Mouse (Mus musculus): ENCODE measurements at regions not wholly inside any gene's neighbourhood (a gene's known extent, or its start where the extent isn't known, plus 50 kb on each side); places are given as distances from the start of the nearest gene placed in this dataset.
"Not testable (repeated sequence)": the region's sequence is repeated elsewhere in the genome, so short reads cannot be mapped to it uniquely, and the experiment has no call there.

DNA sequence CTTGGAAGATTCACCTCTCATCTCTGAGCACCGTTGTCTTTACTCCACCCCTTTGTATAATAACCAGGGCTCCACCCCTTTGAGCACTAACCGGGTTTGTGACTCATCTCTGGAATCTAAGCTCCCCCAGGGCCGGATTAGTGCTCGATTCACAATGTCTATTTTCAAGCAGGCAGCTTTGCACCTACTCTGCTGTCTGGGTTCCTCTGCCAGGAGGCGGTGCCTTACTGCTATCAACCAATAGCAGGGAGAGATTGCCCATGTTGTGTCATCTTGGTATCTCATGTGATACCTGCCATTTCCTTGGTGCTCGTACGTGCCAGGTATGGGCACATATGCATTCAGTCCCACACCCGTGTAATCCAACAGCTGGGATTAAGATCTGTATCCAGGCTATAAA, 285.3 kb downstream of the 4933412E24Rik start:
- 60% methylated on average over 8 of the region's 8 CpGs for WGBS (ENCODE audit: insufficient replicate concordance)
- Histone ChIP-seq H3K27me3 (no peaks in the 10 kb centered on the region), H3K9me3 (replicated peaks) (no peaks in the 10 kb centered on the region), H3K27ac (replicated peaks) (no peak overlapping the region), H3K36me3 (replicated peaks) (no peaks in the 10 kb centered on the region), H3K9ac (no peak overlapping the region), H3K4me3 (replicated peaks) (no peak overlapping the region), H3K4me1 (replicated peaks) (peaks cover 14% of the 10 kb centered on the region), H3K4me2 (no peak overlapping the region)
- ATAC-seq (ENCODE audit: insufficient read depth): no peak

DNA sequence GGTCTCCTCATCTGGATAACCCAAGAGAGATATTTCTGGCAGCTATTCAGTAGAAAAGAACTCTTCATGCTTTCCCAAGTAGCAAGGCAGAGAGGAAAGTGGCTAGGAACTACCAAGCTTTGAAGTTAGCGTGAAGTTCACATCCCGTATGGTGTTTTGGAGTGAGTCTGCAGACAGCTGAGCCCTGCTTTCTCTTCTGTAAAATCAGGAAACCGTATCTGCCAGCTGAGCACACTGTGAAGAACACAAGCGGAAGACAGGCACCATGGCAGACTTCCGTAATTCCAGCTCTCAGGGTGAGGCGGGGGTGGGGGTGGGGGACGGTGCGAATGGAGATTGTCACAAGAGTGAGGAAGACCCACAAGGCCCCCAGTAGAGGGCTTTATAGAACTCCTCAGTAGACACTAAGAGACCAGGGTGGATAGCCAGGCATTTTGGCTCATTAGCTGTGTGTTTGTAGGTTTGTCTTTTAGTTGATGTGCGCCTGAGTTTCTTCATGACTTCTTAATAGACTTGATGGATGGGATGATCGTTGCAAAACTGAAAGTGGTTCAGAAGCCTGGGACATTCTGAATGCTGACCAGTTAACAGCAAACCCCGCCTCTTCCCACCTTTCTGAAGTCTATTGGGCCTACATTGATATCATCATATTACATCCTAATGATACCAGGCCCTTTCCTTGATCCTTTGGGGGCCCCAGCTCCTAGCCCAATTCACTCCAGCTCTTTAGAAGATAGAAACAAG, 287.4 kb downstream of the 4933412E24Rik start:
- Histone ChIP-seq H3K4me1 (replicated peaks) (peaks cover 14% of the 10 kb centered on the region), H3K36me3 (replicated peaks) (no peaks in the 10 kb centered on the region), H3K27me3 (no peaks in the 10 kb centered on the region), H3K27ac (replicated peaks) (peak overlapping the region; percentile 66), H3K9ac (no peak overlapping the region), H3K4me2 (no peak overlapping the region), H3K4me3 (replicated peaks) (no peak overlapping the region), H3K9me3 (replicated peaks) (no peaks in the 10 kb centered on the region)
- no peak for ATAC-seq (ENCODE audit: insufficient read depth)
- 36% methylated on average over 11 of the region's 11 CpGs for WGBS (ENCODE audit: insufficient replicate concordance)

DNA sequence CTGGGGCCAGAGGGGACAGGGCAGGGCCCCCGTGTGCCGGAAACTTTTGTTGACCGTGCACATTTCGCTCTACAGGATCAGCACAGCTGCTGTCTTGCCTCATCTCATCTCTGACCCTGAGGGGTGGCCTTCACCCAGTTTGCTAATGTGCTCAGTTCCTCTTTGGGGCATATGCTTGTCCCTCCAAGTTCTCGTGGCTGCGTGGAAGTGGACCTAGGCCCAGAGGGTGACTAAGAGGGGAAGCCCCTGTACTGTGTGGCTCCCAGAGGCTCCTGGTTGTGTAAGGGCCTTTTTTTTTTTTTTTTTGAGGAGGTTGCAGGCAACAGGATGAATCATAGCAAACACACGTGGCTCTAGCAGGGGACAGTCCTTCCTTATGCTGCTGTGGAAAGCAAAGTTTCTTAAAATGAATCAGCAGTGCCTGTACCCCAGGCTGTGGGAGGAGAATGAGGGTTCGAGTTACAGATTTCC, 288.2 kb downstream of the 4933412E24Rik start:
- 22% methylated on average over 8 of the region's 8 CpGs for WGBS (ENCODE audit: insufficient replicate concordance)
- no peak overlapping the region for H3K4me2 ChIP-seq

DNA sequence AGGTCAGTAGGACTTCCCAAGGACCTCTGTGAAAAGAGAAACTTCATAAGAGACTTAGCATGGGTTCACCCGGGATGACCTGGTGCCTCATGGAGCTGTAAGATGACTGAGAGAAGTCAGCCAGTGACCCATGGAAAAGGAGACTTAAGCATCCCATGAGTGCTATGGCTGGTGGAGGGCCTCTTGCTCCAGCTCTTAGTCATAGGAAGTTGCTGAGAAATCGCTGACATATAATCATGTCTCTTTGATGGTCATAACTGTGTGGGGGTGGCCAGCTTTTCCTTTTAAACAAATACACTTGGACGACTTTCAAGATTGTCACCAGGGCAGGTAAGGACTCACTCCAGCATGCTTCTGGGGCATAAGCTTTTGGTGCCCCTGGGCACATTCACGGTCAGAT, 290.5 kb downstream of the 4933412E24Rik start:
- ATAC-seq (ENCODE audit: insufficient read depth): no peak

More for the DNA sequence above, 288.2 kb downstream of the 4933412E24Rik start:
- ATAC-seq (ENCODE audit: insufficient read depth): peak; percentile 86
- H3K4me3 ChIP-seq (replicated peaks): no peak overlapping the region
- peak overlapping the region; percentile 66 for H3K27ac ChIP-seq (replicated peaks)
- H3K9me3 ChIP-seq (replicated peaks): no peaks in the 10 kb centered on the region
- H3K36me3 ChIP-seq (replicated peaks): no peaks in the 10 kb centered on the region
- no peaks in the 10 kb centered on the region for H3K27me3 ChIP-seq
- peaks cover 14% of the 10 kb centered on the region for H3K4me1 ChIP-seq (replicated peaks)
- H3K9ac ChIP-seq: no peak overlapping the region

DNA sequence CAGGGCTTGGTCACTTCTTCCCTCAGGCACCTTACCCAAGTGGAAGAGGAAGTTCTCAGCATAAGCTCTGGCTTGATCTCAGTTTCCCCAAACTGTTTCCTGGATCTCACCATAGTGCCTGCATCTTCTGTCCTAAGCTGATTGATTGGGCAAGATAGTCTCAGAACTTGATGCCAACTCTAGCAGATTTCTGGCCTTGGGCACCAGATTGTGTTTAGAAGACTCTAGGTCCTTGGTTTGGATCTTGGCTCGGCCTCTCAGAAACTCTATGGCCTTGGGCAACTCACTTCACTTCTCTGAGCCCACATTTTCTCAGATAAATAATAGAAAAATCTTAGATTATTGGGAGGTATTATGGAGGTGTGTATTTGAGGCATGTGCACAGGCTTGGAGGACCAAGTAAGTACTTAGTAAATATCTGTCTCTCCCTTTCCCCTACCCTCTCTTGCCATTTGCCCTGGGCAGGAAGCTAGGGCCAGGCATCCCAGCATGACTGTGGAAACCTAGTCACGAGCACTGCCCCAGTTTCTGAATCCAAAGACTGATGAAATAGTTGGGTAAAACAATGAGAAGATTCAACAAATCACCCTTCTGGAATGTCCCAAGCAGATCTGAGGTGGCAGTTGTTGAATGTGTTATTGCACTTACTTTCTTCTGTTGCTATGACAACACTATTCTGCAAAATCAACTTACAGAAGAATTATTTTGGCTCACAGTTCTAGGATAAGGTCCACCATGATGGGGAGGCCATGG, 293.6 kb downstream of the 4933412E24Rik start:
- 54% methylated on average over 2 of the region's 2 CpGs for WGBS (ENCODE audit: insufficient replicate concordance)

More for the DNA sequence above, 290.5 kb downstream of the 4933412E24Rik start:
- Histone ChIP-seq H3K9me3 (replicated peaks) (no peaks in the 10 kb centered on the region), H3K36me3 (replicated peaks) (no peaks in the 10 kb centered on the region), H3K4me3 (replicated peaks) (no peak overlapping the region), H3K9ac (no peak overlapping the region), H3K4me2 (no peak overlapping the region), H3K4me1 (replicated peaks) (peaks cover 14% of the 10 kb centered on the region), H3K27ac (replicated peaks) (no peak overlapping the region), H3K27me3 (no peaks in the 10 kb centered on the region)
- WGBS (ENCODE audit: insufficient replicate concordance): 62% methylated on average over 4 of the region's 4 CpGs

DNA sequence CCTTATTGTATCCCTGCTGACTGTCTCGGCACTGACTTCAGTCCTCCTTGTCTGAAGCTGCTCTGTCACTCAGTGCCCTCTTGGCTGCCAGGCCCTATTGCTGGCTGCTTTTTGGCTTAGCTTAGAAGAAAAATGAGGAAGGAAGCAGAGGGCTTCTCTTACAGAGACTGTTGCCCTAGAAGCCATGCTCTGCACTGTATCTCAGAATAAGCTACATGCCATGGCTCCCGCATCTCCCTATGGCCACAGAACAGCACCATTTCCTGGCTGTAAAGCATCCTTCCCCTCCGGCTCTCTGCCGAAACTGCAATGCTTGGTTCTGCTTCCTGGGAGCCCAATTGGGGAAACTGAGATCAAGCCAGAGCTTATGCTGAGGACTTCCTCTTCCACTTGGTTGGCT, 295.0 kb downstream of the 4933412E24Rik start:
- Histone ChIP-seq H3K4me1 (replicated peaks) (peaks cover 7% of the 10 kb centered on the region), H3K36me3 (replicated peaks) (no peaks in the 10 kb centered on the region), H3K4me2 (no peak overlapping the region; the same call in 1 of the 2 replicates), H3K27ac (replicated peaks) (0 out of 2 replicates have a peak overlapping the region, but pooled peaks have one; percentile 10), H3K27me3 (no peaks in the 10 kb centered on the region), H3K4me3 (replicated peaks) (no peak overlapping the region), H3K9ac (no peak overlapping the region), H3K9me3 (replicated peaks) (no peaks in the 10 kb centered on the region)
- ATAC-seq (ENCODE audit: insufficient read depth): no peak
- 20% methylated on average over 4 of the region's 4 CpGs for WGBS (ENCODE audit: insufficient replicate concordance)

More for the DNA sequence above, 293.6 kb downstream of the 4933412E24Rik start:
- Histone ChIP-seq H3K27me3 (no peaks in the 10 kb centered on the region), H3K4me2 (no peak overlapping the region), H3K4me3 (replicated peaks) (no peak overlapping the region), H3K9me3 (replicated peaks) (no peaks in the 10 kb centered on the region), H3K4me1 (replicated peaks) (peaks cover 3% of the 10 kb centered on the region), H3K36me3 (replicated peaks) (no peaks in the 10 kb centered on the region), H3K9ac (no peak overlapping the region), H3K27ac (replicated peaks) (no peak overlapping the region)
- no peak for ATAC-seq (ENCODE audit: insufficient read depth)

DNA sequence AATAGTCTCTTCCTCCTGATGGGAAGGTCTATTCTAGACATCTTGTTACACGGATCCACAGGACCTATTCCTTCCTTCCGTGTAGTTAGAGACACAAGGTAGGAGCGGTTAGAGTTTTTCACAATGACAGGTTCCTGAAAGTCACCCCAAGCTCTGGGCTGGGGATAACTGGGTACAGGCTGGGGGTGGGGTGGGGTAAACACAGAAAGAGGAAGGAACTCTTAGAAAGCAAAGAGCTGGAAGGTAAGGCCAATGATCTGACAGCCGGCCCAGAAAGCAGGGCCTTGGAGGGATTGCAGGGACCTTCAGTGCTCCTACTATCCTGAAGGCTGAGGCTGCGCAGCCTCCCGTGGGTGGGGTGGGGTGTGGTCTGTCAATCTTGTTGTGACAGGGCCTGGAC, 295.4 kb downstream of the 4933412E24Rik start:
- Histone ChIP-seq H3K4me3 (replicated peaks) (no peak overlapping the region), H3K36me3 (replicated peaks) (no peaks in the 10 kb centered on the region), H3K27ac (replicated peaks) (0 out of 2 replicates have a peak overlapping the region, but pooled peaks have one; percentile 10), H3K9me3 (replicated peaks) (no peaks in the 10 kb centered on the region), H3K4me2 (no peak overlapping the region; the same call in 1 of the 2 replicates), H3K27me3 (no peaks in the 10 kb centered on the region), H3K4me1 (replicated peaks) (peaks cover 7% of the 10 kb centered on the region), H3K9ac (no peak overlapping the region)
- ATAC-seq (ENCODE audit: insufficient read depth): no peak
- 34% methylated on average over 6 of the region's 6 CpGs for WGBS (ENCODE audit: insufficient replicate concordance)

DNA sequence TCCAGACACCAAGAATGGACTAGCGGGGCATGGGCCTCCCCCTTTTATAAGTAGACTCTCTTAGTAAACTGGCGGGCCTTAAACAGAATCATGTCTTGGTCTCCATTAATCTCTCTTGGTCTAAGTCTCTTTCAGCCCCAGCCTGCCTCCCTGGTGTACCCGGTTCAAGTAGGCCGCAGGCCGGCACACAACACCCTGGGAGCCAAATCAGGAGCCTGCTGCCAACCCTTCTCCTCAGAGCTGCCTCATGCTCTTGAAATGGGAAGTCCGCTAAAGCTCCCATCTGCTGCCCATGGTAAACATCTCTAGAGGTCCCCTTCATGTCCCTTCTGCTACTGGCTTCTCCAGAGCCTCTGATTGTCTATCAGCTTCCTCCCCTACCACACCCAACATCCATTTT, 296.3 kb downstream of the 4933412E24Rik start:
- no peaks in the 10 kb centered on the region for H3K36me3 ChIP-seq (replicated peaks)
- no peaks in the 10 kb centered on the region for H3K9me3 ChIP-seq (replicated peaks)
- no peak overlapping the region for H3K4me2 ChIP-seq
- no peak overlapping the region for H3K9ac ChIP-seq
- peaks cover 7% of the 10 kb centered on the region for H3K4me1 ChIP-seq (replicated peaks)
- H3K4me3 ChIP-seq (replicated peaks): no peak overlapping the region
- WGBS (ENCODE audit: insufficient replicate concordance): 68% methylated on average over 6 of the region's 6 CpGs
- no peak overlapping the region for H3K27ac ChIP-seq (replicated peaks)
- H3K27me3 ChIP-seq: no peaks in the 10 kb centered on the region
- ATAC-seq (ENCODE audit: insufficient read depth): no peak

DNA sequence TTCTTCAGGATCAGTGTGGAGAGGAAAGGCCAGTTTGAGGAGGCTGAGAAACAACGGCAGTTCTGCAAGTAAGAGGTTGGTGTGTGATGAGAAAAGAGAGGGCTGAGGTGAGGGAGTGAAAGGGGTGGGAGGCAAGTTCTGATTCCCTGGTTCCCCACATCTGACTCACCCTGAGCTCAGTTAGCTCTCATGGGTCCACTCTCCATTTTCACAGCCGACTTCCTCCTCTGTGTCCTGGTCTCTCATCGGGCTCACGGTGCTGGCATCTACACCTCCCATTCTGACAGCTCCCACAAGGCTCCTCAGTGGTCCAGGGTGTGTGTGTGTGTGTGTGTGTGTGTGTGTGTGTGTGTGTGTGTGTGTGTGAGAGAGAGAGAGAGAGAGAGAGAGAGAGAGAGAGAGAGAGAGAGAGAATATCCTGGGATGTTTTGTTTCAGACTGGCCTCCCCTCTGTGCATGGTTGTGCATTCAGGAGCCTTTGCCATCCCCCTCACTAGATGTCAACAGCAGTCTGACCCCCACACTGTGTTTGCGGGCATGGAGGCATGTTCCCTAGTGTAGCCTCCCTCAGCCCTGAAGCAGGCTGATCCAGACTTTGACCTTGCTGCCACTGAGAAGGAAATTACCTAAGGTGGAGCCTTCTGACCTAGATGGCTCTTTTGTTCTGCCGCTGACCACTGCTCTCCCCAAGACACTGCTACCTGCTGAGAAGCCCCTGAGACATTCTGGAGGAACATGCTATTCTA, 296.9 kb downstream of the 4933412E24Rik start:
- H3K27ac ChIP-seq (replicated peaks); H3K36me3 ChIP-seq (replicated peaks); ATAC-seq (ENCODE audit: insufficient read depth); H3K4me2 ChIP-seq; H3K4me3 ChIP-seq (replicated peaks); H3K27me3 ChIP-seq; H3K9me3 ChIP-seq (replicated peaks); H3K4me1 ChIP-seq (replicated peaks); H3K9ac ChIP-seq: not testable (repeated sequence)
- 64% methylated on average over 6 of the region's 6 CpGs for WGBS (ENCODE audit: insufficient replicate concordance)

DNA sequence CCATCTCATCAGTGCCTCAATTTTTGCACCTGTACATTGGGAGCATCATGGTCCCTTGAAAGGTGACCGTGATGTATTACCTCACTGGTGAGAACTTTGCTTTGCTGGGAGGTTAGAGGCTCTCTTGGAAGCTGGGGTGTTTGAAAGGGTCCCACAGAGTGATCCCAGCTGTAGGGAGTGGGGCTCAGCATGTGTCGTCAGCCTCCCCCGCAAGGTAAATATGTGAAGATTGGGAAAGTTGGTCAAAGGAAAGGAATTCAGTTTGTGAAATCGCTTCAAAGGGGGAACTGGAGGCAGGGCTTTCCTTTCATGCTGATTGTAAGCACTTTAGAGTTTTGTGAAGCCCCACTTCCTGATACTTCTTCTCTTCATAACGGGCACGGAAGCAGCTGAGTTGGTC, 299.5 kb downstream of the 4933412E24Rik start:
- Histone ChIP-seq H3K4me3 (replicated peaks) (no peak overlapping the region), H3K4me1 (replicated peaks) (peaks cover 10% of the 10 kb centered on the region), H3K9me3 (replicated peaks) (no peaks in the 10 kb centered on the region), H3K27ac (replicated peaks) (peak overlapping the region; percentile 55), H3K27me3 (no peaks in the 10 kb centered on the region), H3K4me2 (no peak overlapping the region), H3K9ac (no peak overlapping the region), H3K36me3 (replicated peaks) (no peaks in the 10 kb centered on the region)
- ATAC-seq (ENCODE audit: insufficient read depth): peak; percentile 52
- WGBS (ENCODE audit: insufficient replicate concordance): 35% methylated on average over 6 of the region's 6 CpGs

DNA sequence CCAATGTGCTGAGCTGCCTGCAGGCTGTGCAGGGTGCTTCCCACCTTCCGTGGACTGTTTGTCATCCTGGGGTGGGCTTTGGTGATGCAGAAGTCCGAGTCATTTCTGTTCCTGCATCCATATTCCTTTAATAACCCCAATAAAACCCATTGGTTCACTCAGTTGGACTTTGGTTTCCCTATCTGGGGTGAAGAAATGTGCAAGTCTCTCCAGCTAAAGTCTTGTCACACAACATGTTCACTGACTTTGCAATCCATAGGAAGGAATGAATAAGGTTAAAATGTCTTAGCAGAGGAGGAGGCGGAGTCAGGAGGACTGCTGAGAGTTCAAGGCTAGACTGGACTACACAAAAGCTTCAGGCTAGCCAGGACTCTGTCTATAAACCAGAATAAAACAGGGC, 300.5 kb downstream of the 4933412E24Rik start:
- H3K27ac ChIP-seq (replicated peaks): no peak overlapping the region
- H3K9me3 ChIP-seq (replicated peaks): no peaks in the 10 kb centered on the region
- 46% methylated on average over 3 of the region's 3 CpGs for WGBS (ENCODE audit: insufficient replicate concordance)
- H3K4me3 ChIP-seq (replicated peaks): no peak overlapping the region
- no peaks in the 10 kb centered on the region for H3K27me3 ChIP-seq
- H3K9ac ChIP-seq: no peak overlapping the region
- peaks cover 10% of the 10 kb centered on the region for H3K4me1 ChIP-seq (replicated peaks)
- no peaks in the 10 kb centered on the region for H3K36me3 ChIP-seq (replicated peaks)
- no peak overlapping the region for H3K4me2 ChIP-seq
- no peak for ATAC-seq (ENCODE audit: insufficient read depth)
